Mouse (Mus musculus) heart, embryonic 15.5 days (tissue): ENCODE data around the gene Lysmd4. TPM values are rescaled to one million over a fixed set of nuclear protein-coding genes. Genes with fewer than 3 reads are reported as not detected.
A peak's percentile ranks its signal among the peaks of the same experiment; 100 is the strongest.

Experiments used
- ATAC-seq: fragments of 200-750 bp; cut with Nextera tagmentation; replicated peaks from 2 replicates; pipeline ENCODE4 v1.8.0; 2017; ENCODE audit warnings: low read depth, moderate TSS enrichment; ENCODE audit not compliant: insufficient number of reproducible peaks, insufficient read depth, low FRiP score
- H3K27ac ChIP-seq: fragments of 300-500 bp; sonication (generic); 2 replicates; pipeline ENCODE4 v1.5.1; 2015; ENCODE audit warnings: mild to moderate bottlenecking, inconsistent platforms
- H3K27me3 ChIP-seq: fragments of 300-500 bp; sonication (generic); 2 replicates; pipeline ENCODE4 v1.6.1; 2015; ENCODE audit warnings: inconsistent platforms
- H3K36me3 ChIP-seq: fragments of 300-500 bp; sonication (generic); 2 replicates; pipeline ENCODE4 v1.6.1; 2015; ENCODE audit warnings: mild to moderate bottlenecking, inconsistent platforms
- H3K4me1 ChIP-seq: fragments of 300-500 bp; sonication (generic); replicated peaks from 2 replicates; pipeline ENCODE4 v1.6.1; 2015; ENCODE audit warnings: inconsistent platforms
- H3K4me2 ChIP-seq: fragments of 300-500 bp; sonication (generic); 2 replicates; pipeline ENCODE4 v1.6.1; 2015; ENCODE audit warnings: inconsistent platforms, mild to moderate bottlenecking, moderate library complexity
- H3K4me3 ChIP-seq: fragments of 300-500 bp; sonication (generic); 2 replicates; pipeline ENCODE4 v1.5.1; 2015; ENCODE audit warnings: mild to moderate bottlenecking, inconsistent platforms
- H3K9ac ChIP-seq: fragments of 300-500 bp; sonication (generic); 2 replicates; pipeline ENCODE4 v1.6.1; 2015; ENCODE audit warnings: mild to moderate bottlenecking, inconsistent platforms
- H3K9me3 ChIP-seq: fragments of 300-500 bp; sonication (generic); replicated peaks from 2 replicates; pipeline ENCODE4 v1.6.1; 2016; ENCODE audit warnings: inconsistent platforms
- WGBS: fragments of 180-500 bp; shearing (Covaris S2); methylation state at CpG from one replicate; pipeline ENCODE4 v1.1.7; 2015; ENCODE audit warnings: mixed read lengths; 5-methylcytosine and 5-hydroxymethylcytosine counted together
- polyA plus RNA-seq: library from polyadenylated mRNA; unstranded; fragments of >200 nt; fragmentation: Nextera tagmentation; extraction: Ambion mirVana; gene quantifications from 2 replicates; pipeline ENCODE4 v1.2.1, GENCODE M21; 2015

Lysmd4 gene
- polyA plus RNA-seq, result 14.2 and 16.8 TPM in 2 replicates

GRCm38 (mm10) chr7:67222220-67222862 is at the start of gene Lysmd4:
Gene Lysmd4, plus strand, starts transcription at chr7:67222544.
- peak; percentile 99 for ATAC-seq
- Histone ChIP-seq H3K9me3 (no peaks in the 10 kb centered on the region), H3K4me1 (peaks cover 18% of the 10 kb centered on the region), H3K27ac (peak within 1 kb of the TSS; percentile 35; the same call in 1 of the 2 replicates), H3K4me3 (peak within 1 kb of the TSS; percentile 76), H3K9ac (peak within 1 kb of the TSS; percentile 75), H3K36me3 (peaks cover 19% of the 10 kb centered on the region; the same call in 1 of the 2 replicates), H3K4me2 (peak within 1 kb of the TSS; percentile 79), H3K27me3 (no peaks in the 10 kb centered on the region)
- 5% methylated on average over 31 of the region's 31 CpGs for WGBS

GRCm38 (mm10) chr7:67173522-67174195 is 48.7 kb upstream of the Lysmd4 start:
- no peak overlapping the region for H3K4me2 ChIP-seq
- no peaks in the 10 kb centered on the region for H3K9me3 ChIP-seq
- H3K36me3 ChIP-seq, result no peaks in the 10 kb centered on the region
- H3K4me3 ChIP-seq, result no peak overlapping the region
- no peak overlapping the region for H3K9ac ChIP-seq
- WGBS, result 69% methylated on average over 2 of the region's 2 CpGs
- no peak overlapping the region for H3K27ac ChIP-seq
- no peak for ATAC-seq
- H3K27me3 ChIP-seq, result no peaks in the 10 kb centered on the region
- no peaks in the 10 kb centered on the region for H3K4me1 ChIP-seq

- Histone ChIP-seq H3K27ac (no peak overlapping the region), H3K4me2 (no peak overlapping the region), H3K4me1 (no peaks in the 10 kb centered on the region), H3K27me3 (no peaks in the 10 kb centered on the region), H3K9ac (no peak overlapping the region), H3K36me3 (no peaks in the 10 kb centered on the region), H3K9me3 (no peaks in the 10 kb centered on the region), H3K4me3 (no peak overlapping the region)
- ATAC-seq, result no peak
- 29% methylated on average over 4 of the region's 4 CpGs for WGBS
These were observed 38.6 kb upstream of the Lysmd4 start for GRCm38 (mm10) chr7:67183786-67184185.

- no peak for ATAC-seq
- WGBS, result 16% methylated on average over 10 of the region's 10 CpGs
- Histone ChIP-seq H3K4me1 (no peaks in the 10 kb centered on the region), H3K4me3 (no peak overlapping the region), H3K27ac (no peak overlapping the region), H3K4me2 (no peak overlapping the region), H3K9ac (no peak overlapping the region), H3K27me3 (no peaks in the 10 kb centered on the region), H3K9me3 (no peaks in the 10 kb centered on the region), H3K36me3 (no peaks in the 10 kb centered on the region)
These were observed 22.9 kb upstream of the Lysmd4 start for GRCm38 (mm10) chr7:67199412-67199811.

- no peak overlapping the region for H3K4me2 ChIP-seq
- WGBS, result 71% methylated on average over 3 of the region's 3 CpGs
- H3K9me3 ChIP-seq, result no peaks in the 10 kb centered on the region
- no peaks in the 10 kb centered on the region for H3K36me3 ChIP-seq
- no peak overlapping the region for H3K4me3 ChIP-seq
- no peaks in the 10 kb centered on the region; the same call in 1 of the 2 replicates for H3K4me1 ChIP-seq
- H3K27me3 ChIP-seq, result no peaks in the 10 kb centered on the region
- H3K9ac ChIP-seq, result no peak overlapping the region
- ATAC-seq, result no peak
- H3K27ac ChIP-seq, result no peak overlapping the region
These were observed 18.7 kb upstream of the Lysmd4 start for GRCm38 (mm10) chr7:67203625-67204024.

- Histone ChIP-seq H3K9ac (no peak overlapping the region), H3K9me3 (no peaks in the 10 kb centered on the region), H3K27me3 (no peaks in the 10 kb centered on the region), H3K4me3 (no peak overlapping the region), H3K27ac (no peak overlapping the region), H3K4me1 (no peaks in the 10 kb centered on the region; the same call in none of the 2 replicates), H3K36me3 (no peaks in the 10 kb centered on the region), H3K4me2 (no peak overlapping the region)
- ATAC-seq, result no peak
- WGBS, result 84% methylated on average over 9 of the region's 9 CpGs
These were observed 16.5 kb upstream of the Lysmd4 start for GRCm38 (mm10) chr7:67205734-67206425.

GRCm38 (mm10) chr7:67206496-67206895 is 15.8 kb upstream of the Lysmd4 start:
- no peak for ATAC-seq
- WGBS, result 62% methylated on average over 10 of the region's 10 CpGs
- H3K9ac ChIP-seq, result no peak overlapping the region
- H3K4me1 ChIP-seq, result no peaks in the 10 kb centered on the region; the same call in none of the 2 replicates
- H3K36me3 ChIP-seq, result no peaks in the 10 kb centered on the region
- no peaks in the 10 kb centered on the region for H3K9me3 ChIP-seq
- no peak overlapping the region for H3K4me3 ChIP-seq
- no peak overlapping the region for H3K4me2 ChIP-seq
- H3K27me3 ChIP-seq, result no peaks in the 10 kb centered on the region
- H3K27ac ChIP-seq, result no peak overlapping the region

- ATAC-seq, result no peak
- Histone ChIP-seq H3K27me3 (no peaks in the 10 kb centered on the region), H3K4me1 (no peaks in the 10 kb centered on the region; the same call in none of the 2 replicates), H3K4me2 (no peak overlapping the region), H3K9me3 (no peaks in the 10 kb centered on the region), H3K27ac (no peak overlapping the region), H3K36me3 (no peaks in the 10 kb centered on the region), H3K9ac (no peak overlapping the region), H3K4me3 (no peak overlapping the region)
- 35% methylated on average over 6 of the region's 6 CpGs for WGBS
These were observed 14.6 kb upstream of the Lysmd4 start for GRCm38 (mm10) chr7:67207701-67208100.

GRCm38 (mm10) chr7:67208317-67208716 is 14.0 kb upstream of the Lysmd4 start:
- Histone ChIP-seq H3K9ac (no peak overlapping the region), H3K4me3 (no peak overlapping the region), H3K27me3 (no peaks in the 10 kb centered on the region), H3K9me3 (no peaks in the 10 kb centered on the region), H3K4me1 (no peaks in the 10 kb centered on the region; the same call in none of the 2 replicates), H3K27ac (no peak overlapping the region), H3K4me2 (no peak overlapping the region), H3K36me3 (no peaks in the 10 kb centered on the region)
- ATAC-seq, result no peak
- 86% methylated on average over 1 of the region's 1 CpGs for WGBS

GRCm38 (mm10) chr7:67210004-67210833 is 12.1 kb upstream of the Lysmd4 start:
- H3K27ac ChIP-seq, result no peak overlapping the region
- H3K9ac ChIP-seq, result no peak overlapping the region
- no peak overlapping the region for H3K4me3 ChIP-seq
- no peaks in the 10 kb centered on the region; the same call in none of the 2 replicates for H3K4me1 ChIP-seq
- H3K9me3 ChIP-seq, result no peaks in the 10 kb centered on the region
- no peaks in the 10 kb centered on the region for H3K27me3 ChIP-seq
- H3K36me3 ChIP-seq, result no peaks in the 10 kb centered on the region
- 32% methylated on average over 6 of the region's 6 CpGs for WGBS
- no peak for ATAC-seq
- no peak overlapping the region for H3K4me2 ChIP-seq

- Histone ChIP-seq H3K36me3 (no peaks in the 10 kb centered on the region), H3K4me1 (peaks cover 5% of the 10 kb centered on the region), H3K4me3 (no peak overlapping the region), H3K27me3 (no peaks in the 10 kb centered on the region), H3K27ac (no peak overlapping the region), H3K9me3 (no peaks in the 10 kb centered on the region), H3K4me2 (no peak overlapping the region), H3K9ac (no peak overlapping the region)
- WGBS, result 54% methylated on average over 6 of the region's 6 CpGs
- ATAC-seq, result no peak
These were observed 11.0 kb upstream of the Lysmd4 start for GRCm38 (mm10) chr7:67211341-67211740.
